Mouse (Mus musculus): ENCODE measurements around the gene Dnah6. TPM values are rescaled to one million over a fixed set of nuclear protein-coding genes. Genes with fewer than 3 reads are reported as not detected.

The Dnah6 gene
- polyA plus RNA-seq, 1 experiment from 2014 or later = 0.95 TPM

DNA sequence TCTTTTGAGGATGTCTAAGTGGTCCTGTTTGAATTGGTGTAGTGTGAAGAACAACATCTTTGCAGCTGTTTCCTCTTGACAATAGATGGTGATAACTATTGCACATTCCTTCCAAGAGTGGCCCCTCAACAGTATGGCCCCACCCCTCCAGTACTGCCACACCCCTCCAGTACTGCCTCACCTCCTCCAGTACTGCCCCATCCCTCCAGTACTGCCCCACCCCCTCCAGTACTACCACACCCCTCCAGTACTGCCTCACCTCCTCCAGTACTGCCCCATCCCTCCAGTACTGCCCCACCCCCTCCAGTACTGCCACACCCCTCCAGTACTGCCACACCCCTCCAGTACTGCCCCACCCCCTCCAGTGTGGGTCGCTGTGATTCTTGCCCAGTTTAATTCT is 219.1 kb downstream of the Dnah6 start:
- 38% methylated on average over 1 of the region's 1 CpGs for WGBS
- Histone ChIP-seq H3K4me1 (ENCODE audit: insufficient read depth, low read depth, low read length) (no peaks in the 10 kb centered on the region), H3K4me2 (replicated peaks; ENCODE audit: low read depth, low read length) (no peak overlapping the region)

DNA sequence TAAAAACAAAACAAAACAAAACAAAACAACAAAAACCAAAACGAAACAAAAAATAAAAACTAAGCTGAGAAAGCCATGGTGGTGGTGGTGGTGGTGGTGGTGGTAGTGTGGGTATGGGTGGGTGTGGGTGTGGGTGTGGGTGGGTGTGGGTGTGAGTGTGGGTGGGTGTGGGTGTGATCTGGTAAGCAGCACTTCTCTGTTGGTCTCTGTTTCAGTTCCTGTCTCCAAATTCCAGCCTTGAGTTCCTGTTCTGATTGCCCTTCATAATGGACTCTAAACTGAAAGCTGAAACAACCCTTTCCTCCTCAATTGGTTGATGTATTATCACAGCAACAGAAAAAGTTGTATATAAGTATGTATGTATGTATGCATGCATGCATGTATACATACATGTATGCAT is 222.6 kb downstream of the Dnah6 start:
- ATAC-seq (no peak), DNase-seq (ENCODE audit: low spot score) (no peak)
- WGBS = 70% methylated on average over 1 of the region's 1 CpGs
- H3K36me3 ChIP-seq (ENCODE audit: insufficient read depth, low read length) = no peaks in the 10 kb centered on the region
- H3K4me1 ChIP-seq (ENCODE audit: insufficient read depth, low read depth, low read length) = no peaks in the 10 kb centered on the region
- H3K9me3 ChIP-seq (ENCODE audit: low read length) = no peaks in the 10 kb centered on the region
- no peaks in the 10 kb centered on the region for H3K27me3 ChIP-seq (replicated peaks; ENCODE audit: insufficient read depth, low read length)
- TF ChIP-seq CTCF (IDR thresholded peaks at IDR 0.05) = no peak
- no peak for TF ChIP-seq EP300 (IDR thresholded peaks at IDR 0.05)
- no peak overlapping the region for H3K4me3 ChIP-seq (ENCODE audit: low read depth, low read length)
- H3K9ac ChIP-seq (replicated peaks; ENCODE audit: low read depth) = no peak overlapping the region
- no peak overlapping the region for H3K27ac ChIP-seq (ENCODE audit: low read length)
- H3K4me2 ChIP-seq (replicated peaks; ENCODE audit: low read depth, low read length) = no peak overlapping the region

More for the DNA sequence above, 219.1 kb downstream of the Dnah6 start:
- no peak overlapping the region for H3K9ac ChIP-seq (replicated peaks; ENCODE audit: low read depth)
- no peak overlapping the region for H3K4me3 ChIP-seq (ENCODE audit: low read depth, low read length)
- no peaks in the 10 kb centered on the region for H3K27me3 ChIP-seq (replicated peaks; ENCODE audit: insufficient read depth, low read length)
- no peaks in the 10 kb centered on the region for H3K9me3 ChIP-seq (ENCODE audit: low read length)
- no peak overlapping the region for H3K27ac ChIP-seq (ENCODE audit: low read length)
- no peak for ATAC-seq
- no peaks in the 10 kb centered on the region for H3K36me3 ChIP-seq (ENCODE audit: insufficient read depth, low read length)
- TF ChIP-seq EP300 (IDR thresholded peaks at IDR 0.05) = no peak
- TF ChIP-seq CTCF (IDR thresholded peaks at IDR 0.05) = no peak
- DNase-seq (ENCODE audit: low spot score) = no peak

DNA sequence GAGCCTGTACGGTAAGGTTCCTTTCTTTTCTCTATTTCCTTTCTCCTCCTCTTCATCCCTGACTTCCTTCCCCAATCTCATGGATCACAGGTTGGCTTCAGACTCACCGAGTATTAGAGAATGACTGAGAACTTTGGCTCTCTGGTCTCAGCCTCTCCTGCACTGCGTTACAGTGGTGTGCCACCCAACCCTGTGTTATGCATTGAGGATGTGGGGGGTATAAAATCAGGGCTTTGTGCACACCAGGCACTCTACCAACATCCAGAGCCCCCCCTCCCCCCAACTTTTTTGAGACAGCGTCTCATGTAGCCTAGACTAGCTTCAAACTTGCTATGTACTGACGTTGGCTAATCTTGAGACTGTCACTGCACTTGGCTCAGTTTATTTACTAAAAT is 227.8 kb downstream of the Dnah6 start:
- H3K4me3 ChIP-seq (ENCODE audit: low read depth, low read length) = no peak overlapping the region
- ATAC-seq = no peak
- DNase-seq (ENCODE audit: low spot score) = no peak
- H3K27ac ChIP-seq (ENCODE audit: low read length) = no peak overlapping the region
- no peaks in the 10 kb centered on the region for H3K9me3 ChIP-seq (ENCODE audit: low read length)
- no peaks in the 10 kb centered on the region for H3K4me1 ChIP-seq (ENCODE audit: insufficient read depth, low read depth, low read length)
- no peak for TF ChIP-seq EP300 (IDR thresholded peaks at IDR 0.05)
- TF ChIP-seq CTCF (IDR thresholded peaks at IDR 0.05) = no peak
- H3K27me3 ChIP-seq (replicated peaks; ENCODE audit: insufficient read depth, low read length) = no peaks in the 10 kb centered on the region
- H3K36me3 ChIP-seq (ENCODE audit: insufficient read depth, low read length) = no peaks in the 10 kb centered on the region
- no peak overlapping the region for H3K9ac ChIP-seq (replicated peaks; ENCODE audit: low read depth)
- H3K4me2 ChIP-seq (replicated peaks; ENCODE audit: low read depth, low read length) = no peak overlapping the region
- 48% methylated on average over 5 of the region's 5 CpGs for WGBS

DNA sequence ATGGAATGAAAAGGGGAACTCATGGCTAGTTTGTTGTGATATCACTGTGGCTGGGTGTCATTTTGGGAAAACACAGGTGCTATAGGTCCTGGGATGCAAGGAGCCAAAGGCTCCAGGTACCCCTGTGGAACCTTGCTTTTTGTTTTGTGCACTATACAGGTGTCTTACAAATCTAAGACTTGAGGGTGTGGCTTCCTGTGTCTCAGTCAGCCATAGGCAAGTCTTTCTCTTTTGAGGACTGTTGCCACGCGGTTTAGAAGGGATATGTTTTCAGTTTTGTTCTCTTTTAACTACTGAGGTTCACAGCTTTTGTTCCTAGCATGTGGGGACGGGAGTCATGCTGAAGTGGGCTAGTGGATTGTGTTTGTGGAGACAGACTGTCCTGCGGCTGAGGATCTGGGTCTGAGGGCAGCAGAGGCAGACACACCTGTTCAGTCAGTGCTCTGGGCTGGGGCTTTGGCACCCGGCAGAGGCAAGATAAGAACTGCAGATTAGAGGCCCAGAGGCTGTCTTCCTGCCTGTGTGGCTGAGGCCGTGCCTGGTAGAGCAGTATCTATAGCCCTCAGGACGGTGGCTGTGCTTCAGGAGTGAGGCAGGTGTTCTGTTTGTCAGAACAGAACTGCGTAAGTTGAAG is 228.3 kb downstream of the Dnah6 start:
- ATAC-seq = no peak
- Histone ChIP-seq H3K36me3 (ENCODE audit: insufficient read depth, low read length) (no peaks in the 10 kb centered on the region), H3K27me3 (replicated peaks; ENCODE audit: insufficient read depth, low read length) (no peaks in the 10 kb centered on the region), H3K9me3 (ENCODE audit: low read length) (no peaks in the 10 kb centered on the region), H3K4me1 (ENCODE audit: insufficient read depth, low read depth, low read length) (no peaks in the 10 kb centered on the region), H3K9ac (replicated peaks; ENCODE audit: low read depth) (no peak overlapping the region), H3K27ac (ENCODE audit: low read length) (no peak overlapping the region), H3K4me2 (replicated peaks; ENCODE audit: low read depth, low read length) (no peak overlapping the region), H3K4me3 (ENCODE audit: low read depth, low read length) (no peak overlapping the region)
- 52% methylated on average over 8 of the region's 8 CpGs for WGBS
- TF ChIP-seq EP300 (IDR thresholded peaks at IDR 0.05) (no peak), CTCF (IDR thresholded peaks at IDR 0.05) (no peak)
- DNase-seq (ENCODE audit: low spot score) = no peak

DNA sequence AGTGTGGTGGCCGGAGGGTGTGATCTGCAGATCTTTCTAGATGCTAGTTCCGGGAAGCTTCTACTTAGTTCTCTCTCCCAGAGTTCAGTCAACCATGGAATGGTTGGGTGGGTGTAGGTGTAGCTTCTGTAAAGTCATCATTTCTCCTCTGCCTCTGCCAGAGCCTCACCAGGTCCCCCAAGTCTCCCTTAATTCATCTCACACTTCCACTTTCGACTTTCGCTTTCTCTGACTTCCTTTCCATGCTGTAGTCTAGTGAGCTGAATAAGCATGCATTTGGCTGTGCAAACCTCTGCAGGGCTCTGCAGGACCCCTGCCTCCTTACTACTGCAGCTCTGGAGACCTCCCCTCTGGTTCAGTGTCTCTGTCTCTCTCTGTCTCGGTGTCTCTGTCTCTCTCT is 231.2 kb downstream of the Dnah6 start:
- TF ChIP-seq EP300 (IDR thresholded peaks at IDR 0.05) = no peak
- Histone ChIP-seq H3K27ac (ENCODE audit: low read length) (no peak overlapping the region), H3K4me3 (ENCODE audit: low read depth, low read length) (no peak overlapping the region), H3K36me3 (ENCODE audit: insufficient read depth, low read length) (no peaks in the 10 kb centered on the region), H3K4me1 (ENCODE audit: insufficient read depth, low read depth, low read length) (no peaks in the 10 kb centered on the region), H3K9me3 (ENCODE audit: low read length) (no peaks in the 10 kb centered on the region), H3K4me2 (replicated peaks; ENCODE audit: low read depth, low read length) (no peak overlapping the region), H3K9ac (replicated peaks; ENCODE audit: low read depth) (no peak overlapping the region), H3K27me3 (replicated peaks; ENCODE audit: insufficient read depth, low read length) (no peaks in the 10 kb centered on the region)
- no peak for DNase-seq (ENCODE audit: low spot score)
- 72% methylated on average over 5 of the region's 5 CpGs for WGBS
- no peak for ATAC-seq

DNA sequence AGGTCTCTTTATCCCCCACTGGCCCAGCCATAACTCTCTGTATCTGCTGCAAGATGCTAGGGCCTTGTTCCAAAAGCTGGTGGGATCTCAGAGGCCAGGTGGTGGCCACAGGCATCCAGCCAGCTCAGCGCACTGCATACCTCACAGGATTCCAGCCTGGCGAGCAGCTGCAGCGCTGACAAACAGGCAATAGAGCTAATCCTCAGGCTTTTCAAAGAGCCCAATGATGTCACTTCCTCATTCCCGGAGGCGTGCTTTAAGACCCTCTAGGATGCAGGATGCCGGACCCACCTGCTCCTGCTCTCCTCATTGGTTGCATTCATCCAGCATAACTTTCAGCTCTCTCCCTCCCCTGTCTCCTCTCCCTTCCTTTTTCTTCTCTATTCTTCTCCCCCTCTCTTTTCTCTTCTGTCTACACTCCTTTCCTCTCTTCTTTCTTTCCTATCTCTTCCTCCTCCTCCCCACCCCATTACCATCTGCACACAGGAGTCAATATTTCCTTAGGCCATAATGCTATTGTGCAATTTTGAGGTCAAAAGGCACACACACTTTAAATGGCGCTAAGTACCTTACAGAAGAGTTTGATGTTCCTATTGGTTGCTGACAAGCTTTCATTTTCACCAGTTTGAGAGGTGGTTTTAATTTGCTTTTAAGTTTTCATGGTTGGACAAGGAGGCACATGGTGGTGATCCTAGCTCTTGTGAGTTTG is 232.3 kb downstream of the Dnah6 start:
- DNase-seq (ENCODE audit: low spot score) (no peak), ATAC-seq (no peak)
- no peak overlapping the region for H3K9ac ChIP-seq (replicated peaks; ENCODE audit: low read depth)
- H3K27me3 ChIP-seq (replicated peaks; ENCODE audit: insufficient read depth, low read length) = no peaks in the 10 kb centered on the region
- no peak overlapping the region for H3K4me2 ChIP-seq (replicated peaks; ENCODE audit: low read depth, low read length)
- TF ChIP-seq EP300 (IDR thresholded peaks at IDR 0.05) (no peak), CTCF (IDR thresholded peaks at IDR 0.05) (no peak)
- WGBS = 26% methylated on average over 7 of the region's 7 CpGs
- no peaks in the 10 kb centered on the region for H3K9me3 ChIP-seq (ENCODE audit: low read length)
- no peak overlapping the region for H3K4me3 ChIP-seq (ENCODE audit: low read depth, low read length)
- H3K36me3 ChIP-seq (ENCODE audit: insufficient read depth, low read length) = no peaks in the 10 kb centered on the region
- no peak overlapping the region for H3K27ac ChIP-seq (ENCODE audit: low read length)
- no peaks in the 10 kb centered on the region for H3K4me1 ChIP-seq (ENCODE audit: insufficient read depth, low read depth, low read length)

Measured in lung, postnatal 0 days (tissue).